Mouse (Mus musculus): ENCODE data around the gene Denr. TPM values are rescaled to one million over a fixed set of nuclear protein-coding genes. Genes with fewer than 3 reads are reported as not detected.
A peak's percentile ranks its signal among the peaks of the same experiment; 100 is the strongest.

Gene Denr
- 130 and 137 TPM in 2 replicates for polyA plus RNA-seq (2014; fragmentation: Nextera tagmentation; extraction: Ambion mirVana)

GRCm38 (mm10) chr5:123906976-123907630, at the start of gene Denr:
Gene Denr, plus strand, starts transcription at chr5:123907175.
- H3K36me3 ChIP-seq (ENCODE audit: insufficient read depth), result peaks cover 39% of the 10 kb centered on the region
- peak within 1 kb of the TSS; percentile 78; the same call in 1 of the 2 replicates for H3K27ac ChIP-seq (ENCODE audit: low read depth)
- H3K4me1 ChIP-seq (ENCODE audit: insufficient read depth), result 0 out of 2 replicates have a peak, but pooled peaks cover 9% of the 10 kb centered on the region
- peak within 1 kb of the TSS; percentile 93 for H3K9ac ChIP-seq
- under 1% methylated on average over 61 of the region's 61 CpGs for WGBS
- H3K9me3 ChIP-seq (ENCODE audit: low read depth, low read length), result no peaks in the 10 kb centered on the region
- ATAC-seq (ENCODE audit: insufficient read depth) (peak; percentile 96), DNase-seq (peak; percentile 99)
- peak within 1 kb of the TSS; percentile 93 for H3K4me2 ChIP-seq
- peak within 1 kb of the TSS; percentile 96 for H3K4me3 ChIP-seq (ENCODE audit: low read depth, low read length)
- H3K27me3 ChIP-seq (ENCODE audit: insufficient read depth, low read length), result no peaks in the 10 kb centered on the region
- TF ChIP-seq CTCF (IDR thresholded peaks at IDR 0.05; ENCODE audit: low read depth), result peak; percentile 99

GRCm38 (mm10) chr5:123858798-123859197, 48.2 kb upstream of the Denr start:
- no peaks in the 10 kb centered on the region for H3K4me1 ChIP-seq (ENCODE audit: insufficient read depth)
- 59% methylated on average over 11 of the region's 11 CpGs for WGBS
- no peak overlapping the region for H3K27ac ChIP-seq (ENCODE audit: low read depth)
- no peak for TF ChIP-seq CTCF (IDR thresholded peaks at IDR 0.05; ENCODE audit: low read depth)
- H3K9ac ChIP-seq, result no peak overlapping the region
- H3K4me2 ChIP-seq, result no peak overlapping the region
- H3K4me3 ChIP-seq (ENCODE audit: low read depth, low read length), result no peak overlapping the region
- ATAC-seq (ENCODE audit: insufficient read depth) (no peak), DNase-seq (no peak)
- H3K9me3 ChIP-seq (ENCODE audit: low read depth, low read length), result no peaks in the 10 kb centered on the region
- H3K27me3 ChIP-seq (ENCODE audit: insufficient read depth, low read length), result no peaks in the 10 kb centered on the region
- H3K36me3 ChIP-seq (ENCODE audit: insufficient read depth), result no peaks in the 10 kb centered on the region

- Histone ChIP-seq H3K9me3 (ENCODE audit: low read depth, low read length) (no peaks in the 10 kb centered on the region), H3K27me3 (ENCODE audit: insufficient read depth, low read length) (no peaks in the 10 kb centered on the region), H3K4me1 (ENCODE audit: insufficient read depth) (no peaks in the 10 kb centered on the region), H3K4me3 (ENCODE audit: low read depth, low read length) (no peak overlapping the region), H3K9ac (no peak overlapping the region), H3K27ac (ENCODE audit: low read depth) (no peak overlapping the region), H3K36me3 (ENCODE audit: insufficient read depth) (no peaks in the 10 kb centered on the region), H3K4me2 (no peak overlapping the region)
- WGBS, result 72% methylated on average over 15 of the region's 15 CpGs
- no peak for TF ChIP-seq CTCF (IDR thresholded peaks at IDR 0.05; ENCODE audit: low read depth)
- DNase-seq (no peak), ATAC-seq (ENCODE audit: insufficient read depth) (no peak)
Observed at GRCm38 (mm10) chr5:123862374-123863350, 44.3 kb upstream of the Denr start.

- ATAC-seq (ENCODE audit: insufficient read depth), result no peak
- H3K27me3 ChIP-seq (ENCODE audit: insufficient read depth, low read length), result no peaks in the 10 kb centered on the region
- no peak overlapping the region for H3K4me3 ChIP-seq (ENCODE audit: low read depth, low read length)
- DNase-seq, result no peak
- H3K9me3 ChIP-seq (ENCODE audit: low read depth, low read length), result no peaks in the 10 kb centered on the region
- H3K36me3 ChIP-seq (ENCODE audit: insufficient read depth), result no peaks in the 10 kb centered on the region
- TF ChIP-seq CTCF (IDR thresholded peaks at IDR 0.05; ENCODE audit: low read depth), result no peak
- H3K4me2 ChIP-seq, result no peak overlapping the region
- WGBS, result 85% methylated on average over 14 of the region's 14 CpGs
- H3K9ac ChIP-seq, result no peak overlapping the region
- H3K27ac ChIP-seq (ENCODE audit: low read depth), result no peak overlapping the region
- H3K4me1 ChIP-seq (ENCODE audit: insufficient read depth), result no peaks in the 10 kb centered on the region
Observed at GRCm38 (mm10) chr5:123863934-123864333, 43.0 kb upstream of the Denr start.

GRCm38 (mm10) chr5:123865365-123865764, 41.6 kb upstream of the Denr start, which contains the start of gene Hcar2:
Gene Hcar2, minus strand, starts transcription at chr5:123865499.
- DNase-seq, result no peak
- no peak within 1 kb of the TSS for H3K27ac ChIP-seq (ENCODE audit: low read depth)

GRCm38 (mm10) chr5:123866457-123866856, 40.5 kb upstream of the Denr start:
- no peak overlapping the region for H3K4me3 ChIP-seq (ENCODE audit: low read depth, low read length)
- no peaks in the 10 kb centered on the region for H3K27me3 ChIP-seq (ENCODE audit: insufficient read depth, low read length)
- no peaks in the 10 kb centered on the region for H3K4me1 ChIP-seq (ENCODE audit: insufficient read depth)
- TF ChIP-seq CTCF (IDR thresholded peaks at IDR 0.05; ENCODE audit: low read depth), result no peak
- H3K9ac ChIP-seq, result no peak overlapping the region
- no peak overlapping the region for H3K4me2 ChIP-seq
- WGBS, result 78% methylated on average over 4 of the region's 4 CpGs
- DNase-seq (no peak), ATAC-seq (ENCODE audit: insufficient read depth) (no peak)
- H3K36me3 ChIP-seq (ENCODE audit: insufficient read depth), result no peaks in the 10 kb centered on the region
- H3K27ac ChIP-seq (ENCODE audit: low read depth), result no peak overlapping the region
- H3K9me3 ChIP-seq (ENCODE audit: low read depth, low read length), result no peaks in the 10 kb centered on the region

More at GRCm38 (mm10) chr5:123865365-123865764, 41.6 kb upstream of the Denr start, which contains the start of gene Hcar2:
- no peaks in the 10 kb centered on the region for H3K27me3 ChIP-seq (ENCODE audit: insufficient read depth, low read length)
- H3K9ac ChIP-seq, result no peak within 1 kb of the TSS
- H3K4me2 ChIP-seq, result no peak within 1 kb of the TSS
- H3K4me1 ChIP-seq (ENCODE audit: insufficient read depth), result no peaks in the 10 kb centered on the region
- no peak for ATAC-seq (ENCODE audit: insufficient read depth)
- H3K4me3 ChIP-seq (ENCODE audit: low read depth, low read length), result no peak within 1 kb of the TSS
- no peaks in the 10 kb centered on the region for H3K9me3 ChIP-seq (ENCODE audit: low read depth, low read length)
- WGBS, result 62% methylated on average over 12 of the region's 12 CpGs
- no peaks in the 10 kb centered on the region for H3K36me3 ChIP-seq (ENCODE audit: insufficient read depth)
- no peak for TF ChIP-seq CTCF (IDR thresholded peaks at IDR 0.05; ENCODE audit: low read depth)

- Histone ChIP-seq H3K9ac (no peak overlapping the region), H3K4me2 (no peak overlapping the region), H3K27ac (ENCODE audit: low read depth) (no peak overlapping the region), H3K9me3 (ENCODE audit: low read depth, low read length) (no peaks in the 10 kb centered on the region), H3K4me1 (ENCODE audit: insufficient read depth) (no peaks in the 10 kb centered on the region), H3K36me3 (ENCODE audit: insufficient read depth) (no peaks in the 10 kb centered on the region), H3K4me3 (ENCODE audit: low read depth, low read length) (no peak overlapping the region), H3K27me3 (ENCODE audit: insufficient read depth, low read length) (no peaks in the 10 kb centered on the region)
- TF ChIP-seq CTCF (IDR thresholded peaks at IDR 0.05; ENCODE audit: low read depth), result no peak
- WGBS, result 79% methylated on average over 4 of the region's 4 CpGs
- ATAC-seq (ENCODE audit: insufficient read depth) (no peak), DNase-seq (no peak)
Observed at GRCm38 (mm10) chr5:123869615-123870014, 37.4 kb upstream of the Denr start.
